Mouse (Mus musculus) megakaryocyte, embryonic 14.5 days (primary cell): ENCODE data around the gene D230025D16Rik.

Source experiments
- FLI1 ChIP-seq: IDR thresholded peaks from 2 replicates; pipeline ENCODE4 v1.6.1; 2012; ENCODE audit warnings: low read length, inconsistent platforms, mixed read lengths
- GATA1 ChIP-seq: IDR thresholded peaks from 3 replicates; pipeline ENCODE4 v1.6.1; 2012; ENCODE audit warnings: mixed read lengths, low read length, inconsistent platforms, borderline replicate concordance

DNA sequence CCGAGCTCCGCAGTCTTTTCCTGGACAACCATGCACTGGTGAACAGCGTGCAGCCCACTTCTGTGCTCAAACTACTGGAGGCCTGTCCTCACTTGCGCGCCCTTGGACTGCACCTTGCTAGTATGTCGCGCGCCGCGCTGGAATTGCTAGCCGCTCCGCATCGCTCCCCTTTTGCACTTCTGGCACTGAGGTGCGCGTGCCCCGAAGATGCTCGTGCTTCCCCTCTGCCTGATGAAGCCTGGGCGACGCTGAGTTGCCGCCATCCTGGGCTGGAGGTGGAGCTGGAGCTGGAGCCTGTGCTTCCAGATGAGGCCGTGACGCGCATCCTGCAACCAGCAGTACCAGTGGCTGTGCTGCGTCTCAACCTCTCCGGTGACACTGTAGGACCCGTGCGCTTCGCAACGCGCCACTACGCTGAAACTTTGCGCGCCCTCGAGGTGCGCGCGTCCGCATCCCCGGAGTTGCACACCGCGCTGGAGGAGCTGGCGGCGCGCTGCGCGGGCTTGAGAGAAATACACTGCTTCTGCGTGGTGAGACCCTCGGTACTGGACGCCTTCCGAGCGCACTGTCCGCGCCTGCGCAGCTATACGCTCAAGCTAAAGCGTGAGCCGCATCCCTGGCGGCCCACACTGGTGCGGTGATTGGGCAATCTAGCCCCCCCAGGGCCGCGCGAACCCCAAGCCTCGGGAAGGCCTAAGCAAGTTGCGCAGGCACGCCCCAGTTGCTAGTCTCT, 43.6 kb downstream of the D230025D16Rik start:
- TF ChIP-seq GATA1 (no peak), FLI1 (no peak)
